Mouse (Mus musculus) kidney, adult 2 months (tissue): ENCODE measurements at regions not wholly inside any gene's neighbourhood (a gene's known extent, or its start where the extent isn't known, plus 50 kb on each side); places are given as distances from the start of the nearest gene placed in this dataset.
"Not testable (repeated sequence)": the region's sequence is repeated elsewhere in the genome, so short reads cannot be mapped to it uniquely, and the experiment has no call there.

Experiments
- DNase-seq: peaks from one replicate; pipeline ENCODE4 v3.0.0; 2021
- H3K27ac ChIP-seq: fragments of 200-500 bp; 2 replicates; pipeline ENCODE4 v1.5.1; 2012; ENCODE audit warnings: low read depth, low read length, control low read depth, inconsistent platforms; ENCODE audit not compliant: insufficient read depth
- H3K27me3 ChIP-seq: fragments of 200-500 bp; replicated peaks from 2 replicates; pipeline ENCODE4 v1.6.1; 2012; ENCODE audit warnings: mild to moderate bottlenecking, moderate library complexity, low read length, inconsistent platforms; ENCODE audit not compliant: control insufficient read depth, insufficient read depth
- H3K36me3 ChIP-seq: fragments of 200-500 bp; 2 replicates; pipeline ENCODE4 v1.6.1; 2012; ENCODE audit warnings: mild to moderate bottlenecking, moderate library complexity, low read length, inconsistent platforms; ENCODE audit not compliant: control insufficient read depth, insufficient read depth
- H3K4me1 ChIP-seq: fragments of 200-500 bp; 2 replicates; pipeline ENCODE4 v1.6.1; 2011; ENCODE audit warnings: low read length; ENCODE audit not compliant: control insufficient read depth, insufficient read depth
- H3K4me3 ChIP-seq: fragments of 200-500 bp; 2 replicates; pipeline ENCODE4 v1.5.1; 2011; ENCODE audit warnings: mild to moderate bottlenecking, low read depth, low read length, control low read depth; ENCODE audit not compliant: insufficient read depth
- CTCF ChIP-seq: fragments of 200-500 bp; conservative IDR thresholded peaks from 2 replicates; pipeline ENCODE4 v1.5.1; 2011; ENCODE audit warnings: low read depth, mild to moderate bottlenecking, control low read depth, low read length, moderate library complexity, mixed read lengths; ENCODE audit not compliant: insufficient read depth, insufficient read length
- POLR2A ChIP-seq: fragments of 200-500 bp; IDR thresholded peaks from one replicate; pipeline ENCODE4 v1.6.1; 2011; ENCODE audit warnings: low read depth, low read length, control low read depth
- WGBS: fragments of 180-500 bp; shearing (Covaris S2); methylation state at CpG from one replicate; pipeline ENCODE4 v1.1.7; 2018; 5-methylcytosine and 5-hydroxymethylcytosine counted together

GRCm38 (mm10) chr4:23607348-23607747 is 888.9 kb upstream of the Mms22l start:
- no peaks in the 10 kb centered on the region for H3K27me3 ChIP-seq
- no peak for TF ChIP-seq CTCF
- TF ChIP-seq POLR2A: no peak
- WGBS: 71% methylated on average over 3 of the region's 3 CpGs

GRCm38 (mm10) chr4:23621208-23621607 is 875.0 kb upstream of the Mms22l start:
- TF ChIP-seq POLR2A: no peak
- no peak for TF ChIP-seq CTCF
- no peaks in the 10 kb centered on the region for H3K36me3 ChIP-seq
- H3K4me3 ChIP-seq: no peak overlapping the region
- no peaks in the 10 kb centered on the region for H3K27me3 ChIP-seq
- DNase-seq: no peak
- no peaks in the 10 kb centered on the region for H3K4me1 ChIP-seq
- no peak overlapping the region for H3K27ac ChIP-seq

More at GRCm38 (mm10) chr4:23607348-23607747, 888.9 kb upstream of the Mms22l start:
- Histone ChIP-seq H3K4me3 (no peak overlapping the region), H3K36me3 (no peaks in the 10 kb centered on the region), H3K4me1 (no peaks in the 10 kb centered on the region), H3K27ac (no peak overlapping the region)
- DNase-seq: no peak

- Histone ChIP-seq H3K4me1 (no peaks in the 10 kb centered on the region), H3K36me3 (no peaks in the 10 kb centered on the region), H3K27ac (no peak overlapping the region), H3K27me3 (no peaks in the 10 kb centered on the region), H3K4me3 (no peak overlapping the region)
- TF ChIP-seq CTCF (no peak), POLR2A (no peak)
- DNase-seq: no peak
These were observed 874.0 kb upstream of the Mms22l start for GRCm38 (mm10) chr4:23622231-23622630.

GRCm38 (mm10) chr4:23636231-23636928 is 859.9 kb upstream of the Mms22l start:
- TF ChIP-seq POLR2A (no peak), CTCF (no peak)
- 36% methylated on average over 9 of the region's 9 CpGs for WGBS
- no peak for DNase-seq
- H3K4me1 ChIP-seq: no peaks in the 10 kb centered on the region
- H3K27ac ChIP-seq: no peak overlapping the region
- H3K36me3 ChIP-seq: no peaks in the 10 kb centered on the region
- no peak overlapping the region for H3K4me3 ChIP-seq
- no peaks in the 10 kb centered on the region for H3K27me3 ChIP-seq

- no peak for TF ChIP-seq POLR2A
- no peak for TF ChIP-seq CTCF
- Histone ChIP-seq H3K27me3 (no peaks in the 10 kb centered on the region), H3K4me3 (no peak overlapping the region), H3K4me1 (no peaks in the 10 kb centered on the region), H3K36me3 (no peaks in the 10 kb centered on the region), H3K27ac (no peak overlapping the region)
- DNase-seq: no peak
- WGBS: 57% methylated on average over 2 of the region's 2 CpGs
These were observed 859.4 kb upstream of the Mms22l start for GRCm38 (mm10) chr4:23636929-23637235.

GRCm38 (mm10) chr4:23656671-23657070 is 839.6 kb upstream of the Mms22l start:
- not testable (repeated sequence) for H3K27ac ChIP-seq, H3K27me3 ChIP-seq, DNase-seq, H3K4me3 ChIP-seq, H3K4me1 ChIP-seq, H3K36me3 ChIP-seq
- 94% methylated on average over 5 of the region's 5 CpGs for WGBS

- no peak overlapping the region for H3K27ac ChIP-seq
- DNase-seq: no peak
- no peak overlapping the region for H3K4me3 ChIP-seq
- WGBS: 83% methylated on average over 2 of the region's 2 CpGs
- no peaks in the 10 kb centered on the region for H3K27me3 ChIP-seq
- no peaks in the 10 kb centered on the region for H3K4me1 ChIP-seq
- no peaks in the 10 kb centered on the region for H3K36me3 ChIP-seq
- TF ChIP-seq CTCF: no peak
- no peak for TF ChIP-seq POLR2A
These were observed 827.4 kb upstream of the Mms22l start for GRCm38 (mm10) chr4:23668896-23669295.

- H3K4me1 ChIP-seq: no peaks in the 10 kb centered on the region
- H3K27me3 ChIP-seq: no peaks in the 10 kb centered on the region
- no peak overlapping the region for H3K4me3 ChIP-seq
- H3K27ac ChIP-seq: no peak overlapping the region
- H3K36me3 ChIP-seq: no peaks in the 10 kb centered on the region
- DNase-seq: no peak
- TF ChIP-seq CTCF: no peak
- no peak for TF ChIP-seq POLR2A
These were observed 792.6 kb upstream of the Mms22l start for GRCm38 (mm10) chr4:23703626-23704025.
